In genomic region chr5:37180624-37181023, GRCm38 (mm10) we compare ENCODE assay signal across 18 mouse cellular contexts.
DNase-seq lines count a peak whose midpoint lies in the region; ATAC-seq and TF ChIP-seq lines count a peak whose summit lies in the region.
"Had no signal": no experiment of that assay in that cellular context is flagged by ENCODE, and none has a peak within 500 bp of the region (broad histone marks: within the 10 kb centered on the region; RNA-seq: fewer than 3 reads in every experiment).

No protein-coding gene starts in this region.

- no peaks in the 10 kb centered on the region for H3K27me3 ChIP-seq in hindbrain, postnatal 0 days (ENCODE audit: insufficient read depth, low read length)
- no peaks in the 10 kb centered on the region for H3K27me3 ChIP-seq in hindbrain, embryonic 14.5 days (ENCODE audit: control insufficient read depth, insufficient read depth, low read length)
- H3K27me3 ChIP-seq in lung, embryonic 14.5 days (ENCODE audit: insufficient read depth, low read length): no peaks in the 10 kb centered on the region
- no peaks in the 10 kb centered on the region for H3K27me3 ChIP-seq in MEL (ENCODE audit: control insufficient read depth in 1 of 2, insufficient read depth in 2 of 2, low read length in 2 of 2)
- no peaks in the 10 kb centered on the region for H3K27me3 ChIP-seq in stomach, postnatal 0 days (ENCODE audit: control insufficient read depth, insufficient read depth, low read length)
- H3K27me3 ChIP-seq: embryonic facial prominence, embryonic 13.5 days; limb, embryonic 12.5 days had no signal

- no peaks in the 10 kb centered on the region for H3K79me2 ChIP-seq in MEL (ENCODE audit: control insufficient read depth, insufficient read depth, low read length, poor library complexity)

- no peaks in the 10 kb centered on the region for H3K9me3 ChIP-seq in hindbrain, postnatal 0 days (ENCODE audit: low read length)
- H3K9me3 ChIP-seq in hindbrain, embryonic 14.5 days (ENCODE audit: control insufficient read depth, low read length): no peaks in the 10 kb centered on the region
- H3K9me3 ChIP-seq in lung, embryonic 14.5 days (ENCODE audit: low read depth, low read length): no peaks in the 10 kb centered on the region
- no peaks in the 10 kb centered on the region for H3K9me3 ChIP-seq in MEL (replicated peaks; ENCODE audit: insufficient read depth, low read length)
- no peaks in the 10 kb centered on the region for H3K9me3 ChIP-seq in stomach, postnatal 0 days (ENCODE audit: control insufficient read depth, low read length)
- H3K9me3 ChIP-seq: embryonic facial prominence, embryonic 13.5 days; forebrain, embryonic 10.5 days; lung, embryonic 15.5 days had no signal

- no peaks in the 10 kb centered on the region for H3K36me3 ChIP-seq in hindbrain, postnatal 0 days (ENCODE audit: insufficient read depth, low read length)
- no peaks in the 10 kb centered on the region for H3K36me3 ChIP-seq in hindbrain, embryonic 14.5 days (replicated peaks; ENCODE audit: control insufficient read depth, insufficient read depth)
- no peaks in the 10 kb centered on the region for H3K36me3 ChIP-seq in lung, embryonic 14.5 days (ENCODE audit: insufficient read depth)
- H3K36me3 ChIP-seq in MEL (ENCODE audit: control insufficient read depth in 1 of 2, insufficient read depth in 2 of 2, low read length in 2 of 2): no peaks in the 10 kb centered on the region
- no peaks in the 10 kb centered on the region for H3K36me3 ChIP-seq in stomach, postnatal 0 days (ENCODE audit: control insufficient read depth, insufficient read depth, low read length)
- H3K36me3 ChIP-seq: embryonic facial prominence, embryonic 13.5 days; forebrain, embryonic 10.5 days; limb, embryonic 12.5 days; lung, embryonic 15.5 days had no signal

- no peak overlapping the region for H3K4me2 ChIP-seq in hindbrain, postnatal 0 days (ENCODE audit: low read depth, low read length)
- H3K4me2 ChIP-seq in hindbrain, embryonic 14.5 days (replicated peaks): no peak overlapping the region
- no peak overlapping the region for H3K4me2 ChIP-seq in lung, embryonic 14.5 days
- no peak overlapping the region for H3K4me2 ChIP-seq in stomach, postnatal 0 days (replicated peaks; ENCODE audit: low read depth)
- H3K4me2 ChIP-seq: embryonic facial prominence, embryonic 13.5 days; limb, embryonic 12.5 days; lung, embryonic 15.5 days had no signal

- H3K4me3 ChIP-seq in hindbrain, postnatal 0 days (ENCODE audit: low read length): no peak overlapping the region
- H3K4me3 ChIP-seq in hindbrain, embryonic 14.5 days (replicated peaks; ENCODE audit: low read length): no peak overlapping the region
- no peak overlapping the region for H3K4me3 ChIP-seq in lung, embryonic 14.5 days (ENCODE audit: low read depth, low read length)
- no peak overlapping the region for H3K4me3 ChIP-seq in MEL (ENCODE audit: control insufficient read depth in 1 of 2, insufficient read depth in 1 of 2, low read depth in 2 of 2, low read length in 2 of 2)
- H3K4me3 ChIP-seq in stomach, postnatal 0 days (ENCODE audit: low read depth, low read length): no peak overlapping the region
- H3K4me3 ChIP-seq: embryonic facial prominence, embryonic 13.5 days; forebrain, embryonic 10.5 days; limb, embryonic 12.5 days; lung, embryonic 15.5 days had no signal

- no peak for TF ChIP-seq POLR2A in MEL (IDR thresholded peaks at IDR 0.05; ENCODE audit: control insufficient read depth in 1 of 2, insufficient read depth in 1 of 2, low read depth in 1 of 2, low read length in 2 of 2, poor library complexity in 1 of 2)

- peak; percentile 34 for TF ChIP-seq RAD21 in MEL (IDR thresholded peaks at IDR 0.05; ENCODE audit: low read depth, low read length)

- no peaks in the 10 kb centered on the region for H3K4me1 ChIP-seq in hindbrain, postnatal 0 days (ENCODE audit: insufficient read depth, low read length)
- H3K4me1 ChIP-seq in hindbrain, embryonic 14.5 days (replicated peaks; ENCODE audit: control insufficient read depth, insufficient read depth, low read length): no peaks in the 10 kb centered on the region
- no peaks in the 10 kb centered on the region for H3K4me1 ChIP-seq in lung, embryonic 14.5 days (ENCODE audit: insufficient read depth)
- no peaks in the 10 kb centered on the region for H3K4me1 ChIP-seq in MEL (ENCODE audit: control insufficient read depth in 1 of 2, insufficient read depth in 2 of 2, low read length in 2 of 2)
- no peaks in the 10 kb centered on the region for H3K4me1 ChIP-seq in stomach, postnatal 0 days (replicated peaks; ENCODE audit: control insufficient read depth, insufficient read depth)
- H3K4me1 ChIP-seq: embryonic facial prominence, embryonic 13.5 days; forebrain, embryonic 10.5 days; limb, embryonic 12.5 days; lung, embryonic 15.5 days had no signal

- no peak for DNase-seq in hindbrain, postnatal 0 days (ENCODE audit: low spot score)
- no peak for DNase-seq in hindbrain, embryonic 14.5 days (ENCODE audit: low spot score)
- DNase-seq in lung, embryonic 14.5 days: no peak
- DNase-seq in lung, postnatal 36 days: no peak
- peak; percentile 14 for DNase-seq in MEL (ENCODE audit: low read depth, low spot score)
- no peak for DNase-seq in stomach, postnatal 0 days (ENCODE audit: low spot score)
- DNase-seq in kidney, adult 9 months: no peak
- DNase-seq: cerebellum, adult 11-12 months; kidney, adult 11 months; right cerebral cortex, postnatal 14 days; thymus, adult 2 months had no signal

- no peak overlapping the region for H3K27ac ChIP-seq in hindbrain, postnatal 0 days
- no peak overlapping the region for H3K27ac ChIP-seq in hindbrain, embryonic 14.5 days
- H3K27ac ChIP-seq in lung, embryonic 14.5 days (ENCODE audit: low read depth): no peak overlapping the region
- no peak overlapping the region for H3K27ac ChIP-seq in MEL (ENCODE audit: control insufficient read depth, low read depth, low read length)
- H3K27ac ChIP-seq in stomach, postnatal 0 days (replicated peaks): no peak overlapping the region
- H3K27ac ChIP-seq: embryonic facial prominence, embryonic 13.5 days; forebrain, embryonic 10.5 days; limb, embryonic 12.5 days; lung, embryonic 15.5 days had no signal

- no peak for ATAC-seq in hindbrain, postnatal 0 days
- no peak for ATAC-seq in hindbrain, embryonic 14.5 days (ENCODE audit: low FRiP score)
- no peak for ATAC-seq in lung, embryonic 14.5 days (ENCODE audit: insufficient read depth)
- no peak for ATAC-seq in stomach, postnatal 0 days (ENCODE audit: low FRiP score, low TSS enrichment)
- ATAC-seq in megakaryocyte progenitor cell, adult 5-6 weeks (replicated peaks; ENCODE audit: poor library complexity): no peak
- ATAC-seq: midbrain, embryonic 16.5 days; Patski had no signal

- 58% methylated on average over 1 of the region's 1 CpGs for WGBS in hindbrain, postnatal 0 days
- 54% methylated on average over 1 of the region's 1 CpGs for WGBS in hindbrain, embryonic 14.5 days
- 41% methylated on average over 1 of the region's 1 CpGs for WGBS in lung, embryonic 14.5 days
- 69% methylated on average over 1 of the region's 1 CpGs for WGBS in stomach, postnatal 0 days

- H3K9ac ChIP-seq in hindbrain, postnatal 0 days (replicated peaks; ENCODE audit: low read length): no peak overlapping the region
- no peak overlapping the region for H3K9ac ChIP-seq in hindbrain, embryonic 14.5 days
- H3K9ac ChIP-seq in lung, embryonic 14.5 days: no peak overlapping the region
- no peak overlapping the region for H3K9ac ChIP-seq in MEL (ENCODE audit: control insufficient read depth, low read depth, low read length, poor library complexity, severe bottlenecking)
- no peak overlapping the region for H3K9ac ChIP-seq in stomach, postnatal 0 days (ENCODE audit: low read length)
- H3K9ac ChIP-seq: embryonic facial prominence, embryonic 13.5 days; limb, embryonic 12.5 days; lung, embryonic 15.5 days had no signal

- no peak for TF ChIP-seq EP300 in MEL (IDR thresholded peaks at IDR 0.05; ENCODE audit: low read depth in 1 of 2, low read length in 2 of 2)
- no peak for TF ChIP-seq EP300 in stomach, postnatal 0 days (optimal IDR thresholded peaks at IDR 0.05)

- TF ChIP-seq CTCF in hindbrain, postnatal 0 days (IDR thresholded peaks at IDR 0.05; ENCODE audit: low read depth): peak; percentile 23; the same call in 1 of the 2 replicates
- peak; percentile 27; the same call in 1 of the 2 replicates for TF ChIP-seq CTCF in lung, embryonic 14.5 days (IDR thresholded peaks at IDR 0.05; ENCODE audit: low read depth)
- peak; percentile 43 to 45 (median 44) for TF ChIP-seq CTCF in MEL (IDR thresholded peaks at IDR 0.05 in 2 of 3, conservative IDR thresholded peaks at IDR 0.05 in 1 of 3; ENCODE audit: control insufficient read depth in 1 of 3, insufficient read depth in 1 of 3, low read depth in 2 of 3, low read length in 3 of 3, poor library complexity in 1 of 3, severe bottlenecking in 1 of 3)
- TF ChIP-seq CTCF in stomach, postnatal 0 days (IDR thresholded peaks at IDR 0.05; ENCODE audit: low read depth): peak; percentile 39

TF ChIP-seq in MEL, 35 proteins besides CTCF, POLR2A, EP300 and RAD21:
- TF ChIP-seq UBTF (IDR thresholded peaks at IDR 0.05; ENCODE audit: borderline replicate concordance, insufficient read depth, low read depth, low read length): no peak
- no peak for TF ChIP-seq E2F4 (IDR thresholded peaks at IDR 0.05; ENCODE audit: borderline replicate concordance, low read depth, low read length)
- no peak for TF ChIP-seq CHD1 (IDR thresholded peaks at IDR 0.05; ENCODE audit: low read depth, low read length)
- TF ChIP-seq HCFC1 (IDR thresholded peaks at IDR 0.05; ENCODE audit: low read depth, low read length): no peak
- peak; percentile 7; the same call in 1 of the 2 replicates for TF ChIP-seq SMC3 (IDR thresholded peaks at IDR 0.05; ENCODE audit: low read depth, low read length)
TF ChIP-seq in MEL: peak in this region for 1.
